Mouse (Mus musculus) CH12.LX (cell line): ENCODE measurements at regions not wholly inside any gene's neighbourhood (a gene's known extent, or its start where the extent isn't known, plus 50 kb on each side); places are given as distances from the start of the nearest gene placed in this dataset.

Experiments
- DNase-seq: peaks from one replicate; pipeline ENCODE4 v3.0.0-alpha.2; 2013; ENCODE audit errors: extremely low read depth
- H3K27ac ChIP-seq: 2 replicates; pipeline ENCODE4 v1.5.1; 2012; ENCODE audit warnings: low read depth, mild to moderate bottlenecking, control low read depth, moderate library complexity; ENCODE audit not compliant: insufficient read depth
- H3K27me3 ChIP-seq: replicated peaks from 2 replicates; pipeline ENCODE3; 2012; ENCODE audit warnings: inconsistent platforms
- H3K36me3 ChIP-seq, 2 experiments: replicated peaks in 1 of 2; 2 replicates each; pipeline versions ENCODE3 to v1.6.1; 2012; ENCODE audit warnings: inconsistent platforms in 1 of 2, low read length in 1 of 2, mild to moderate bottlenecking in 1 of 2, mixed read lengths in 1 of 2, moderate library complexity in 1 of 2; ENCODE audit not compliant: control insufficient read depth in 1 of 2, insufficient read depth in 1 of 2
- H3K4me1 ChIP-seq, 2 experiments: 2 replicates each; pipeline ENCODE4 v1.6.1; 2012; ENCODE audit warnings: inconsistent platforms in 1 of 2, moderate library complexity in 1 of 2; ENCODE audit not compliant: insufficient read depth in 2 of 2, control insufficient read depth in 1 of 2
- H3K4me2 ChIP-seq: 2 replicates; pipeline ENCODE4 v1.6.1; 2012; ENCODE audit warnings: low read depth, mild to moderate bottlenecking, control low read depth; ENCODE audit not compliant: poor library complexity, insufficient read depth, severe bottlenecking
- H3K4me3 ChIP-seq, 3 experiments: fragments of 150-350 bp in 1 of 3; sonication (generic) in 1 of 3; replicated peaks in 1 of 3; 2 replicates each; pipeline versions ENCODE3 to v1.5.1; 2011 to 2012; ENCODE audit warnings: low read depth in 2 of 3, low read length in 2 of 3, mild to moderate bottlenecking in 2 of 3, moderate library complexity in 2 of 3, control low read depth in 1 of 3, improper control_type of control experiment in 1 of 3, inconsistent platforms in 1 of 3, mixed read lengths in 1 of 3; ENCODE audit not compliant: poor library complexity in 1 of 3
- H3K79me2 ChIP-seq: replicated peaks from 2 replicates; pipeline ENCODE4 v1.6.1; 2012; ENCODE audit warnings: mild to moderate bottlenecking, moderate library complexity; ENCODE audit not compliant: control insufficient read depth, poor library complexity, insufficient read depth, severe bottlenecking; ENCODE audit errors: extremely low read depth
- H3K9ac ChIP-seq: 2 replicates; pipeline ENCODE4 v1.6.1; 2012; ENCODE audit warnings: low read depth, mild to moderate bottlenecking, control low read depth, moderate library complexity; ENCODE audit not compliant: insufficient read depth
- H3K9me3 ChIP-seq: replicated peaks from 2 replicates; pipeline ENCODE3; 2012; ENCODE audit warnings: low read length, inconsistent platforms, mixed read lengths
- CHD2 ChIP-seq: IDR thresholded peaks from 2 replicates; pipeline ENCODE4 v1.6.1; 2011; ENCODE audit warnings: low read length, improper control_type of control experiment
- ELF1 ChIP-seq: IDR thresholded peaks from 2 replicates; pipeline ENCODE4 v1.6.1; 2014; ENCODE audit warnings: low read depth, mild to moderate bottlenecking, inconsistent platforms, low read length, improper control_type of control experiment
- EP300 ChIP-seq: IDR thresholded peaks from 2 replicates; pipeline ENCODE4 v1.6.1; 2011; ENCODE audit warnings: low read length, improper control_type of control experiment
- ETS1 ChIP-seq: conservative IDR thresholded peaks from 2 replicates; pipeline ENCODE4 v1.6.1; 2012; ENCODE audit warnings: low read depth, mild to moderate bottlenecking, inconsistent platforms, low read length, improper control_type of control experiment, moderate library complexity
- GABPA ChIP-seq: IDR thresholded peaks from 2 replicates; pipeline ENCODE4 v1.6.1; 2012; ENCODE audit warnings: low read depth, low read length, improper control_type of control experiment, inconsistent platforms; ENCODE audit not compliant: insufficient replicate concordance
- IRF4 ChIP-seq: IDR thresholded peaks from 2 replicates; pipeline ENCODE4 v1.6.1; 2014; ENCODE audit warnings: low read depth, mild to moderate bottlenecking, inconsistent platforms, low read length, improper control_type of control experiment
- JUND ChIP-seq: conservative IDR thresholded peaks from 2 replicates; pipeline ENCODE4 v1.6.1; 2011; ENCODE audit warnings: low read depth, low read length, improper control_type of control experiment
- MAFK ChIP-seq: IDR thresholded peaks from 2 replicates; pipeline ENCODE4 v1.6.1; 2011; ENCODE audit warnings: low read length, improper control_type of control experiment; ENCODE audit not compliant: insufficient replicate concordance
- MAZ ChIP-seq: IDR thresholded peaks from 2 replicates; pipeline ENCODE4 v1.6.1; 2012; ENCODE audit warnings: low read depth, mild to moderate bottlenecking, inconsistent platforms, low read length, improper control_type of control experiment, moderate library complexity
- MXI1 ChIP-seq: IDR thresholded peaks from 2 replicates; pipeline ENCODE4 v1.6.1; 2011; ENCODE audit warnings: mild to moderate bottlenecking, low read depth, low read length, improper control_type of control experiment
- MYC ChIP-seq: IDR thresholded peaks from 2 replicates; pipeline ENCODE4 v1.6.1; 2011; ENCODE audit warnings: low read depth, mild to moderate bottlenecking, improper control_type of control experiment, low read length
- NELFE ChIP-seq: IDR thresholded peaks from 2 replicates; pipeline ENCODE4 v1.6.1; 2011; ENCODE audit warnings: low read depth, low read length, improper control_type of control experiment
- POLR2AphosphoS2 ChIP-seq: IDR thresholded peaks from 2 replicates; pipeline ENCODE4 v1.6.1; 2011; ENCODE audit warnings: low read depth, low read length, improper control_type of control experiment
- RCOR1 ChIP-seq: conservative IDR thresholded peaks from 2 replicates; pipeline ENCODE4 v1.6.1; 2012; ENCODE audit warnings: low read depth, mild to moderate bottlenecking, inconsistent platforms, low read length, improper control_type of control experiment
- SIN3A ChIP-seq: IDR thresholded peaks from 2 replicates; pipeline ENCODE4 v1.6.1; 2012; ENCODE audit warnings: low read length, improper control_type of control experiment, inconsistent platforms
- UBTF ChIP-seq: IDR thresholded peaks from 2 replicates; pipeline ENCODE4 v1.6.1; 2012; ENCODE audit warnings: low read depth, mild to moderate bottlenecking, inconsistent platforms, low read length, improper control_type of control experiment, moderate library complexity
- ZC3H11A ChIP-seq: IDR thresholded peaks from 2 replicates; pipeline ENCODE4 v1.6.1; 2012; ENCODE audit warnings: low read depth, mild to moderate bottlenecking, inconsistent platforms, low read length, improper control_type of control experiment
- ZKSCAN1 ChIP-seq: IDR thresholded peaks from 2 replicates; pipeline ENCODE4 v1.6.1; 2012; ENCODE audit warnings: low read depth, inconsistent platforms, low read length, improper control_type of control experiment, borderline replicate concordance
- ZNF384 ChIP-seq: IDR thresholded peaks from 2 replicates; pipeline ENCODE4 v1.6.1; 2012; ENCODE audit warnings: low read depth, low read length, improper control_type of control experiment, inconsistent platforms
- dilution Hi-C: fragments of 300-500 bp; cut with MboI; formaldehyde crosslinking; loops from 2 replicates; pipeline ENCODE4 v1.14.3; 2020; ENCODE audit warnings: low sequenced_read_pairs; ENCODE audit not compliant: extremely low pct_unique_long_range_greater_than_20kb, extremely low pct_ligation_motif_present
- in situ Hi-C: fragments of 300-500 bp; cut with MboI; formaldehyde crosslinking; loops from 3 replicates; pipeline ENCODE4 v1.14.3; 2019; ENCODE audit warnings: low sequenced_read_pairs, low pct_ligation_motif_present, low pct_unique_long_range_greater_than_20kb, mixed read lengths

- H3K4me3 ChIP-seq, result no peak overlapping the region
- dilution Hi-C loops (no loop called here), in situ Hi-C loops (no loop called here)
- no peak for DNase-seq
- H3K79me2 ChIP-seq, result no peaks in the 10 kb centered on the region
- 0 out of 4 replicates have a peak, but pooled peaks cover 0 to 2% of the 10 kb centered on the region in 2 experiments for H3K4me1 ChIP-seq
- no peaks in the 10 kb centered on the region for H3K36me3 ChIP-seq
- H3K27ac ChIP-seq, result no peak overlapping the region
- TF ChIP-seq ZC3H11A (no peak), RCOR1 (no peak), GABPA (no peak), POLR2AphosphoS2 (no peak), MXI1 (no peak), IRF4 (no peak)
- no peak overlapping the region for H3K4me2 ChIP-seq
- H3K9me3 ChIP-seq, result no peaks in the 10 kb centered on the region
- no peak overlapping the region for H3K9ac ChIP-seq
- no peaks in the 10 kb centered on the region for H3K27me3 ChIP-seq
These were observed 315.0 kb upstream of the Cited2 start for GRCm38 (mm10) chr10:17407854-17408606.

- in situ Hi-C loops (no loop called here), dilution Hi-C loops (no loop called here)
- Histone ChIP-seq H3K36me3 (no peaks in the 10 kb centered on the region), H3K4me3 (no peak overlapping the region), H3K27me3 (no peaks in the 10 kb centered on the region), H3K27ac (no peak overlapping the region), H3K4me2 (no peak overlapping the region), H3K4me1 (0 out of 4 replicates have a peak, but pooled peaks cover 0 to 2% of the 10 kb centered on the region in 2 experiments), H3K9ac (no peak overlapping the region), H3K79me2 (no peaks in the 10 kb centered on the region), H3K9me3 (no peaks in the 10 kb centered on the region)
- no peak for DNase-seq
- TF ChIP-seq MAFK (no peak), UBTF (no peak), ZNF384 (no peak), ZKSCAN1 (no peak), CHD2 (no peak), MYC (no peak), GABPA (no peak), NELFE (no peak), ETS1 (no peak), POLR2AphosphoS2 (no peak), MAZ (no peak), ELF1 (no peak), ZC3H11A (no peak), JUND (no peak), SIN3A (no peak), EP300 (no peak)
These were observed 314.2 kb upstream of the Cited2 start for GRCm38 (mm10) chr10:17408781-17409180.
